Mouse (Mus musculus) heart, embryonic 11.5 days (tissue): Measurements from ENCODE around the gene Notum. TPM values are rescaled to one million over a fixed set of nuclear protein-coding genes. Genes with fewer than 3 reads are reported as not detected.

Experiments
- ATAC-seq: fragments of 200-750 bp; cut with Nextera tagmentation; replicated peaks from 2 replicates; pipeline ENCODE4 v1.8.0; 2017; ENCODE audit warnings: moderate library complexity; ENCODE audit not compliant: insufficient number of reproducible peaks, low FRiP score, low TSS enrichment
- H3K27ac ChIP-seq: fragments of 300-500 bp; sonication (generic); 2 replicates; pipeline ENCODE4 v1.5.1; 2014; ENCODE audit warnings: mild to moderate bottlenecking, low read depth, low read length
- H3K27me3 ChIP-seq: fragments of 300-500 bp; sonication (generic); 2 replicates; pipeline ENCODE4 v1.6.1; 2014; ENCODE audit warnings: mild to moderate bottlenecking, low read length, mixed read lengths; ENCODE audit not compliant: control insufficient read depth, insufficient read depth
- H3K36me3 ChIP-seq: fragments of 300-500 bp; sonication (generic); 2 replicates; pipeline ENCODE4 v1.6.1; 2014; ENCODE audit warnings: mild to moderate bottlenecking, low read length, moderate library complexity, mixed read lengths; ENCODE audit not compliant: control insufficient read depth, insufficient read depth
- H3K4me1 ChIP-seq: fragments of 300-500 bp; sonication (generic); 2 replicates; pipeline ENCODE4 v1.6.1; 2014; ENCODE audit warnings: low read length; ENCODE audit not compliant: control insufficient read depth, insufficient read depth
- H3K4me2 ChIP-seq: fragments of 300-500 bp; sonication (generic); 2 replicates; pipeline ENCODE4 v1.6.1; 2014; ENCODE audit warnings: mild to moderate bottlenecking, moderate library complexity
- H3K4me3 ChIP-seq: fragments of 300-500 bp; sonication (generic); 2 replicates; pipeline ENCODE4 v1.5.1; 2014; ENCODE audit warnings: low read depth, low read length
- H3K9ac ChIP-seq: fragments of 300-500 bp; sonication (generic); 2 replicates; pipeline ENCODE4 v1.6.1; 2014; ENCODE audit warnings: mild to moderate bottlenecking, low read depth, low read length, moderate library complexity
- H3K9me3 ChIP-seq: fragments of 300-500 bp; sonication (generic); replicated peaks from 2 replicates; pipeline ENCODE4 v1.6.1; 2016; ENCODE audit warnings: low read length; ENCODE audit not compliant: control insufficient read depth
- WGBS: fragments of 180-500 bp; shearing (Covaris S2); extraction: QIAGEN DNeasy Blood & Tissue Kit; methylation state at CpG from one replicate; pipeline ENCODE4 v1.1.7; 2014; ENCODE audit not compliant: insufficient replicate concordance; 5-methylcytosine and 5-hydroxymethylcytosine counted together
- polyA plus RNA-seq: library from polyadenylated mRNA; unstranded; fragments of >200 nt; fragmentation: Nextera tagmentation; extraction: Ambion mirVana; gene quantifications from 2 replicates; pipeline ENCODE4 v1.2.1, GENCODE M21; 2014

The Notum gene
- polyA plus RNA-seq, 1 experiment from 2014 or later: 1.5 TPM

DNA sequence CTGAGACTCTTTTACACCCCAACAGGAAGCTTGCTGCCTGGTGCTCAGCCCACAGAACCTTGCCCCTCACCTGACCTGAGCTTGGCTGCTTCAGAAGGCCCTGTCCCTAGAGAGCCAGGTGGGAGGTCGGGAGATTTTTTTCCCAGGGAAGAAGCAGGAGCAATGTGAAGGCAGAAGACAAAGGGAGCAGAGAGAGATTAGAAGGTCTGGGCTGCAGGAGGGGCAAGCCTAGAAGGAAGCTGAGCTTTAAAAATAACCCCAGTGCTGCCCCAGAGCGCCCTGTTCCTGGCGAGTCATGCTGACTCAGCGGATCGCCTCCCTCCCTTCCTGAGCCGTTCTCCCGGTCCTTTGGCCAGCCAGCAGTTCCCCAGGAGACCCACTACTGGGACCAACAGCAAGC, 31.1 kb downstream of the Notum start:
- peaks cover 45% of the 10 kb centered on the region for H3K4me1 ChIP-seq
- no peaks in the 10 kb centered on the region for H3K27me3 ChIP-seq
- WGBS: 4% methylated on average over 7 of the region's 7 CpGs
- H3K36me3 ChIP-seq: peaks cover 9% of the 10 kb centered on the region; the same call in 1 of the 2 replicates
- peak overlapping the region; percentile 83 for H3K27ac ChIP-seq
- peak overlapping the region; percentile 92 for H3K4me3 ChIP-seq
- no peaks in the 10 kb centered on the region for H3K9me3 ChIP-seq
- ATAC-seq: peak; percentile 42
- peak overlapping the region; percentile 91 for H3K4me2 ChIP-seq
- H3K9ac ChIP-seq: peak overlapping the region; percentile 69

DNA sequence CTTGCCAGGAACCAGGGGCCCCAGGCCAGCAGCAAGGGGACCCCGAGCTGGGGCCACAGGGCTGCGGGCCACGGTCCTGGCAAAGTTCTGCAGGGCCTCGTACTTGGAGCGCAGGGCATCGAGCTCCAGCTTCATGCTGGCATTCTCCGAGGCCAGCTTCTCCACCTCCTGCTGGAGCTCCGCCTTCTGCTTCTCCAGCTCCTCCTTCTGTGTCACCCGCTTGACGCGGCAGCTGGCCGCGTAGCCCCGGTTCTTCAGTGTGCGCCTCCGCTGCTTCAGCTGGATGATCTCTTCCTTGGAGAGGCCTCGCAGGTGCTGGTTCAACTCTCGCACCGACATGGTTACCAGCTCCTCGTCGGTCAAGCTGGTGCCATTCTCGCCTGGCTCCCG, 31.6 kb downstream of the Notum start:
- H3K27ac ChIP-seq: peak overlapping the region; percentile 83
- peak overlapping the region; percentile 91 for H3K4me2 ChIP-seq
- H3K4me1 ChIP-seq: peaks cover 47% of the 10 kb centered on the region
- no peak for ATAC-seq
- peaks cover 9% of the 10 kb centered on the region; the same call in 1 of the 2 replicates for H3K36me3 ChIP-seq
- H3K9me3 ChIP-seq: no peaks in the 10 kb centered on the region
- no peaks in the 10 kb centered on the region for H3K27me3 ChIP-seq
- peak overlapping the region; percentile 92; the same call in 1 of the 2 replicates for H3K4me3 ChIP-seq
- WGBS: 74% methylated on average over 23 of the region's 23 CpGs
- H3K9ac ChIP-seq: no peak overlapping the region

DNA sequence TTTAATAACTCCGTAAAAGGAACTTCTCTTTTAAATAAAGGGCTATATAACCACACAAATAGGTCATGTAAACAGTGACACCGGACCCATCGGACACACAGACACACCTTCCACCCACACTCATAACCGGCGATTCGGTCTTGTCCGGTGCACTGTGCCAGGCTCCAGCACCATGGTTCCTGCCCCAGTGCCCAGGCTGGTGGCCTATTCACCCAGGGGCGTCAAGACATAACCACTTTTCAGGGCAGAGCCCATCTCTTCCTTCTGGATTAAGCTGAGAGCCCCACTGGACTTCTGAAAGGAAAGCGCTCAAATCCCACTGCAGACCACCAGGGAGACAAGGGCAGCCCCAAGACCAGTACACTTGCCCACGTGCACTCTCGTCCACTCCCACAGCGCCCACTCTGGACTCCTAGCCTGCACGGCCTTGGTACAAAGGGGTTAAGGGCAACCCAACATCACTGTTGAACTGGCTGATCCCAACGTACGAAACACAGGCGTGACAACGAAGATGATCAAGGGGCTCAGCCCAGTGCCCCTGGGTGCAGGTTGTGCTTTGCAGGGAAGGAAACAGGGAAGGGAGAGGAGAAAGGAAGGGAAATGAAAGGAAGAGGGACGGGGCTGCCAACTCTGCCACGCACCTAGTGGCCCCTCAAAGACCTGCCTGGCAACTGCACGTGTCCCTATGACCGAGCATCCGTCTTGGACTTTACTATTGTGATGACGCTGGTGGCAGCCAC, 32.2 kb downstream of the Notum start:
- no peak overlapping the region for H3K9ac ChIP-seq
- no peak overlapping the region for H3K27ac ChIP-seq
- H3K4me2 ChIP-seq: peak overlapping the region; percentile 4; the same call in 1 of the 2 replicates
- H3K4me1 ChIP-seq: peaks cover 49% of the 10 kb centered on the region
- no peak for ATAC-seq
- peaks cover 9% of the 10 kb centered on the region; the same call in 1 of the 2 replicates for H3K36me3 ChIP-seq
- WGBS: 93% methylated on average over 23 of the region's 23 CpGs
- no peaks in the 10 kb centered on the region for H3K9me3 ChIP-seq
- no peaks in the 10 kb centered on the region for H3K27me3 ChIP-seq
- H3K4me3 ChIP-seq: no peak overlapping the region

DNA sequence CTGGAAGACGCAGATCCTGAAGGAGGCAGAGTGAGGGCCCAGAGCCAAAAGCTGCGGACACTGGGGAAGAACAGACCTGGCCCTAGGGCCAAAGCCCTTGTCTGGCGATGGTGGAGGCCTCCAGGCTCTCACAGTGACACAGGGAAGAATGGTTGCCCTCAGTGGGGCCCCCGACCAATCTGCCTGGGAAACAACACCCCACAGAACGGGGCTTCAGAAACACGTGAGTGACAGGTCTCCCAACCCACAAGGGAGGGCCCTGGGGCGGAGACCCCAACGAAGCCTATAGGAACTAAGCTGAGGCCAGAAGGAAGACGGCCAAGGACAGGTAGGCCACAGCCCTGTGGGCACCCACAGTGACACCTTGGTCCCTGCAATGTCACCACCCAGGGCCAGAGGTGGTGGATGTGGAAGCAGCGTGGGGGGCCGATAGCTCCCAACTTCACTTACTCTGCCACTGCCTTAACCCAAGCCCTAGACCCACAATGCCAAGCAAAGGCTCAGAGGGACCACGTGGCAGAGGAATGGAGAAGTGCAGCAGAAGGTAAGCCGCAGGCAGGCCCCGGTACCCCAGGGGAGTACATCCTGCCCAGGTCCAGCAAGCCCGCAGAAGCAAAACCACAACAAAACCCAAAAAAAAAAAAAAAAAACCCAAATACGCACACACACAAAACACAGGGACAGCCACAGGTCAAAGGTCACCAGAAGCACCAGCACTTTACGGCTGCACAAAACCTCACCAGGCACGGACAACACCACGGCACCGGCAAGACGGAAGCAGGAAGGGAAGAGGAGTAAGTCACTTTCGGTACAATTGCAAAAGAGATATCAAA, 33.3 kb downstream of the Notum start:
- no peak for ATAC-seq
- peaks cover 50% of the 10 kb centered on the region for H3K4me1 ChIP-seq
- 80% methylated on average over 22 of the region's 22 CpGs for WGBS
- H3K9ac ChIP-seq: no peak overlapping the region
- H3K9me3 ChIP-seq: no peaks in the 10 kb centered on the region
- H3K27ac ChIP-seq: no peak overlapping the region
- no peaks in the 10 kb centered on the region for H3K27me3 ChIP-seq
- H3K4me3 ChIP-seq: no peak overlapping the region
- H3K36me3 ChIP-seq: peaks cover 9% of the 10 kb centered on the region; the same call in 1 of the 2 replicates
- H3K4me2 ChIP-seq: 0 out of 2 replicates have a peak overlapping the region, but pooled peaks have one; percentile 6

DNA sequence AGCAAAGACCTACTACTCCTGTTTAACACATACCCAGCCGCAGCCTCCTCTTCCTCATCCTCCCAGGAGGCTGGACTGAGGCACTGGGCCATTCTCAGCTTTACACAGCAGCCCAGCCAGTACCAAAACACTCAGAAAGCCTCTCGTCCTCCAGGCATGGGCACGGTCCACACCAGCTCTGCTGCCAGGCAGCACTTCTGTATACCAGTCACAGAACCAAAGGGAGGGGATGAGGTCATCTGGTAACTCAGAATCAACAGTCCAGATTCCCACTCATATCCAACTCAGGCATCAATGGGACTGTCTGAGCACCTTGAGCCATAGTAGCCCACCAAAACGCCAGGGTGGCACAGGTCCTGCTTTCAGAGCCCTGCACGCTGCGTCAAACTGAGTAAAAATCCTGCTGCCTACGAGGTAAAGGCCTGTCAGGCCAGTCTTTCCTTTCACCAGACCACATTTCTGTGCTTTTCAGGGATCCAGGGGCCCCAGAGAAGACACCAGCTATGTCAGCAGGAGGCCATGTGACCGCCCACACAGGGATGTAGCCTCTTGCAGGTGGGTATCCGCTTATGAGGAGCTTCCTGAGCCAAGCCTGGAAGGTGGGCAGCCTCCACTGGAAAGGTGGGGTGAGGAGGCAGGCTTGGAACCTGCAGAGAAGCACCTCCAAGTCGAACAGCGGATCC, 34.0 kb downstream of the Notum start:
- Histone ChIP-seq H3K4me1 (peaks cover 45% of the 10 kb centered on the region), H3K27ac (no peak overlapping the region), H3K9me3 (no peaks in the 10 kb centered on the region), H3K36me3 (peaks cover 11% of the 10 kb centered on the region; the same call in 1 of the 2 replicates), H3K27me3 (no peaks in the 10 kb centered on the region), H3K4me2 (0 out of 2 replicates have a peak overlapping the region, but pooled peaks have one; percentile 6), H3K4me3 (no peak overlapping the region), H3K9ac (no peak overlapping the region)
- 92% methylated on average over 11 of the region's 11 CpGs for WGBS
- no peak for ATAC-seq

DNA sequence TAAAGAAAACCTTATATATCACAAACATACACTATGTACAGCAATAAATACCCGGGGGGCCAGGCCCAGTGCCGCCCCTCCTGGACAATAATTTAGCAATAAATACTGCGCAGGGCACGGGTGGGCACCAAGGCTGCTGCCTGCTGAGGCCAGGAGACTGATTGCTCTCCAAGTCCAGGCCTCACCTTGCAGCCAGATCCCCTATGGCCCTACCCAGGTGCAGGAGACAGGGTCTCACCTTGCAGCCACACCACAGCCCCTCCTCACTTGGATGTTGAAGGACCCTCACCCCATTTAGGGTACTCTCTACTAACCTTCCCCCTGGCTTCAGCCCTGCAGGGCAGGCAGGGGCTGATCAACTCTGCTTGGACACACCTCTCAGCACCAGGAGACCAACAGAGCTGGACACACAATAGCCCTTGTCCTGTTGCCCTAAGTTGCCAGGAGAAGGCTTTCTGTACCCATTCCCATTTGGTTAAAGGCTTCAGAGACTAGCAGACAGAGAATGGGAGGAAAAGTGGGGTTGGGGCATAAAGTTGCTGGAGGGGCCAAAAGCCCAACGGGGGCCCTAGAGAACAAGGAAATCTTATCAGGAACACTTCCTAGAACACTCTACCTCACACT, 35.7 kb downstream of the Notum start, which contains the start of gene Sirt7:
Gene Sirt7 (minus strand): TSS at position 89 of the 624 bp plus-strand sequence.
- H3K27me3 ChIP-seq: no peaks in the 10 kb centered on the region
- 24% methylated on average over 5 of the region's 5 CpGs for WGBS
- H3K4me2 ChIP-seq: peak within 1 kb of the TSS; percentile 94
- peak; percentile 7; the same call in 1 of the 2 replicates for ATAC-seq
- no peaks in the 10 kb centered on the region for H3K9me3 ChIP-seq
- peak within 1 kb of the TSS; percentile 99 for H3K4me3 ChIP-seq
- peaks cover 29% of the 10 kb centered on the region for H3K4me1 ChIP-seq
- H3K9ac ChIP-seq: peak within 1 kb of the TSS; percentile 86
- H3K36me3 ChIP-seq: peaks cover 15% of the 10 kb centered on the region; the same call in 1 of the 2 replicates
- H3K27ac ChIP-seq: peak within 1 kb of the TSS; percentile 84

DNA sequence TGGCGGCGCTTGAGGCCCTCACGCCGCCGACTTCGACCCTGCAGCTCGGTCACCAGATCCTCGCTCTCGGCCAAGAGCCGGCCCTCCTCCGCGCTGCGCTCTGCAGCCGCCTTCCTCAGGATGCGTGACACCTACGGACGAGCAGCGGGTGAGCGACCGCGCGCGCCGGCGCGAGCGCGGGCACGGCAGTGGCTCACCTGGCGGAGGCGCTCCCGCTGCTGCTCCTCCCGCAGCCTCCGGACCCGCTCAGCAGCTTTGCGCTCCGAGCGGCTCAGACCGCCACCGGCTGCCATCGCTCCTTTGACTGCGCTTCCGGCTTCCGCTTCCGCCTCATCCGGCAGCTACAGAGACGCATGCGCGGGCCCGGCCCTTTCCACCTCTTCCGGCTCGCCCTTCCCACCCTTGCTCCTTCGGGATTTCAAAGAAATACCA, 36.3 kb downstream of the Notum start:
- peak overlapping the region; percentile 84 for H3K27ac ChIP-seq
- H3K4me3 ChIP-seq: peak overlapping the region; percentile 99
- peak; percentile 58 for ATAC-seq
- H3K36me3 ChIP-seq: peaks cover 21% of the 10 kb centered on the region; the same call in 1 of the 2 replicates
- H3K4me1 ChIP-seq: peaks cover 23% of the 10 kb centered on the region
- H3K9me3 ChIP-seq: no peaks in the 10 kb centered on the region
- under 1% methylated on average over 53 of the region's 53 CpGs for WGBS
- H3K27me3 ChIP-seq: no peaks in the 10 kb centered on the region
- H3K4me2 ChIP-seq: peak overlapping the region; percentile 94
- peak overlapping the region; percentile 86 for H3K9ac ChIP-seq
